Mouse (Mus musculus) regulatory T cell (primary cell): Measurements from ENCODE around the gene Lrrc29.

Experiments
- in situ Hi-C: fragments of 300-600 bp; cut with MboI, MseI; formaldehyde crosslinking; loops from one replicate; pipeline ENCODE4 v1.15.1; 2025; ENCODE audit warnings: high pct_unique_total_duplicates

Lrrc29 gene

DNA sequence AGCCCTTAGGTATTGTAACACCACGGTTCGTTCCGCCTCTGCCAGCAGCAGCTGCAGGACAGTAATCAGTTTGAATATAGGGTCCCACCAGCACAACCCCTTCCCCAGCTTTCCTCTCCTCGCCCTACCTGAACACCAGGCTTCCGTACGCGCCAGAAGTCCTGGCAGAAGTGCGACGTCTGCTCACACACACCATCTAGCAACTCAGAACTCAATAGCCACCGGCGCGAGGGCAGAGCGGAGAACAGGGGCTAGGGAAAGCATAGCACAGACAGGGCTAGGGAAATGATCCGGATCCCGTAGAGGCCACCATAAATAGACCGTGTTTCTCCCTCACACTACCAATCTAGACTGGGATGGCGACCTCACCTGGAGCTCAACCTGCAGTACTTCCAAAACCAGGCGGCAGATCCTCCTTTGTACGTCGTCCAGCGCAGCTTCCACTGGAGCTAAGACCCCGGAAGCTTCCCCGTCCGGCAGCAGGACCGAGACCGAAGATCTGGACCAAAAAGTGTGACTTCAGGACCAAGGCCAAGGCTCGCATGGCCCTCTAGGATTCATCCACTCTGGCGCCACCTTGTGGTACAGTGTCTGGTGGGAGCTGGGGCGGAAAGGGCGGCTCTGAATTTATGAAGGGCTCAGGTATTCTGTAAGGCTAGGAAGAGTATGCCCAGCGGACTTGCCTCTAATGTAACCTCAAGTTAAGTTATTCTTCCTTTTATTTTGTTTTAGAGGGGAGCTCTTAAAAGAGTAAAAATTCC, 35.3 kb downstream of the Lrrc29 start:
- in situ Hi-C loops = no loop called here

DNA sequence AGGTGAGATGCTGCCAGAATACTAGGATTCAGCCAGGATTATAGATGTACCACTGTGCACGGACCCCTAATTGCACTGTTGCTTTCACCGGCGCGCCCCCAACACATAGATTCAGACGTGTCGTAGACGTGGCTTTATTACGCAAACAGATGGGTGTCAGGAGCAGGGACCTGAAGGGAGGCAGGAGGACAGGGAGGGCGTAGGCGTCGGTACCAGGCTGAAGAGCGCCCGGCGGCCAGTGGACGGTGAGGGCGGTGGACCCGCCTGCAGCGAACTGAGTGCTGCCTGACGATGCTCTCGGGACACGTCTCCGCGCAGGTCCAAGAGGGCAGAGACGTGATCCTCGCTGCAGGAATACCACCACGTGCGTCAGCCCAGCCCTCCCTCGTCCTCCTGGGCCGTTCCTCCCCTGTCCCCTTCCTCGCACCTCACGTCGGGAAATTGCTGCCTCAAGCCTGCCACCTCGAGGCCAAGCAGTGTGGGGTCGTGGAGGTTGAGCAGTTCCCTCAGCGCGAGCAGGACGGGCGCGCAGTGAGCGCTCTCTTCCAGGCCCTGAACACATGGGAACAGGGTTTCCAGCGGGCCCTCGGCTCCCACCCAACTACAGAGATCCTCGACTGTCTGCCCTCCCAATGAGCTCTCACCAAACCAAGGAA, 36.1 kb downstream of the Lrrc29 start, which contains the start of gene 4931428F04Rik:
TSS of gene 4931428F04Rik (minus strand) at position 60 of the 656 bp plus-strand sequence.
- in situ Hi-C loops = no loop called here

DNA sequence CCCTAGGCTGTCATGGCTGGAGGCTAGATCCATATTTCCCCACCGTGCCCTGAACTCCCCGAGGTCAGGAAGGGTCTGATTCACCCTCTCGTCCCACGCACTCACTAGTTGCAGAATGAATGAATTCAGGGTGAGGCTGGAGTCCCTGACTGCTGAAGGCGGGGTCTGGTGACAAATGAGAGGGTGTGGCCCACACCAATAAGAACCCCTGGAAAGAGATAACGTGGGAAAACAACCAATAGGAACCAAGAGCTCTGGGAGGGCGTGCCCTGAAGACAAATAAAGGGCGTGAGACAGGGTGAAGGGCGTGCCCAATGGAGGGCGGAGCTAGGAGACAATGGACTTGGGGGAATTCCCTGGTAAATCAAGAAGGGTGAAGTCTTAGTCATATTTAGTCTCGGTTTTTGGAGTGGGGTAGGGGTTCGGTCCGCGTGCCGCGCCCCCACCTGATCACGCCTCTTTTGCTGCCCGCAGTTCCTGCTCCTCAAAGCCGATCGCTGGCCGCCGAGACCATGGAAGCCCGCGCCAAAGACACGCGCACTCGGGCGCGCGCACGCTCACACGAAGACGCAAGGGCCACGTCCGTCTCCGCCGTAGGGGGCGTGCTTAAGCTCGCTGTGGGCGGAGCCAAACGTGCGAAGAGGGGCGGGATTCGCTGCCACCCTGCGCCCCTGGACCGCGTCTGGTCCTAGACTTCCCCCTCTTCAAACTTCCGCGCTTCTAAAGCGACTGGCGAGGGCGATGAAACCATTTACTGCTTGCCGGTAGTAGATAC, 36.9 kb downstream of the Lrrc29 start:
- in situ Hi-C loops = no loop called here

GRCm38 (mm10) chr8:105288231-105288630, 37.8 kb downstream of the Lrrc29 start:
- in situ Hi-C loops = no loop called here

DNA sequence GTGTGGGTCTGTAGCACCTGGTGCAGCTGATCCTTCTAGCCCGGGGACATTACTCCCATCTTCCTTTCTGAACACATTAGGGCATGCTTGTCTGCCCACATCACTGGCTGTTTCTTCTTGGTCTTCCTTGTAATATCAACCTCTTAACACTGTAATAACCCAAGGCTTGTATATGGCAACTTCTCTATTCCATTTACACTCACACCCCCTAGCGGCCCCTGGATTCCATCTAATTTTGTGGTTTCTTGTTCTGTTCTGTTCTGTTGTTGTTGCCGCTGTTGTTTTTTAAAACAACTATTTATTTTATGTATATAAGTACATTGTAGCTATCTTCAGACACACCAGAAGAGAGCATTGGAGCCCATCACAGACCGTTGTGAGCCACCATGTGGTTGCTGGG, 39.2 kb downstream of the Lrrc29 start:
- in situ Hi-C loops = no loop called here

- in situ Hi-C loops = no loop called here
Observed at GRCm38 (mm10) chr8:105285514-105285913, 40.6 kb downstream of the Lrrc29 start.

DNA sequence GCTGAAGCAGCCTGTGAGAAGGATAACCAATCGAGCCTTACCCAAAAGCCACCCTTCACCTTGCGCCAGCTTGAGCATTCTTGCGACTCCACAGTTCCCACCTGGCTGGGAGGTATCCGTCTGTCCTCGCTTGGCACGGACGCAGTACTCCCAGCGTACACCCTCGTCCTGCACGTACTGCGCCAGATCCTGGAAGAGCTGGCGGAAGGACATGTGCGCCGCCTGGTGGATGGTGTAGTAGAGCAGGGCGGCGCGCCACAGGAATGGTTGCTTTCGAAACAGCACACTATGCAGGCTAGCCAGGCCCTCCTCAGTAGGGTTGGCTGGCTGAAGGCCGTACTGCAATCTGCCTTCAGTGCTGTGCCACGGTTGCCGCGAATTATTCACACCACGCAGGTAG, 43.0 kb downstream of the Lrrc29 start:
- in situ Hi-C loops = no loop called here

GRCm38 (mm10) chr8:105282239-105282638, 43.8 kb downstream of the Lrrc29 start:
- in situ Hi-C loops = no loop called here

DNA sequence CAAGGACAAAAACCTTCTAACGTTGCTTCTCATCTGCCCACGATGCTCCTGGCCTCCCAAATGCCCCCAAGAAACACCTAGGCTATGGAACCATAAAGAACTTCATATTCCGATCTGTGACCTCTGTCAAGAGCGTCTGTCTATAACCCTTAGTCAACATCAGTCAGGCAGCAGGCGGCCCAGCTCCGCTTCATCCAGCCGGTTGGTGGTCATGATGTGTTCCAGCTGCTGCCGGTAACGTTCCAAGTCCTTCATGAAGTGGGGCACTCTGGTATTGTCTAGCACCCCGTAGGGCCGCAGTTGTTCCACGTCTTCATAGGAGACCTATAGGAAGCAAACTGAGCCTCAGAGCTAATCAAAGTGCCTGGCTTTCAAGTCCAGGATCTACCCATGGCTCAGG, 44.3 kb downstream of the Lrrc29 start:
- in situ Hi-C loops = no loop called here

DNA sequence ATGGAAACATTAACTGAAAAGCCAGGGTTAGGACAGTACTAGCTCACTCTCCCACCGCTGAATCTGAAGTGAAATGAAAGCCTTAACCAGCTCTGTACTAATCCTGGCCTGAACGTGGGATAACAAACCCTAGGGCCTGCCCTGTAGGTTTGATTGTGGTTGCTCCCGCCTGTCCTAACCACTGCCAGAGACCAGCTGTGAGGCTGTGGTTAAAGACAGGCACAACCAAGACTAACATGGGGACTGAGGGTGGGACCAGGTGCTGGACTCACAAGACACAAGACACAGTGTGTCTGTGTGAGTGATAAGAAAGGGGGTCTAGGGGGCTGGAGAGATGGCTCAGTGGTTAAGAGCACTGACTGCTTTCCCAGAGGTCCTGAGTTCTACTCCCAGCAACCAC, 45.5 kb downstream of the Lrrc29 start:
- in situ Hi-C loops = no loop called here

- in situ Hi-C loops = no loop called here
Observed at GRCm38 (mm10) chr8:105278911-105279334, 47.2 kb downstream of the Lrrc29 start.

GRCm38 (mm10) chr8:105276292-105277120, 49.6 kb downstream of the Lrrc29 start:
- in situ Hi-C loops = no loop called here

DNA sequence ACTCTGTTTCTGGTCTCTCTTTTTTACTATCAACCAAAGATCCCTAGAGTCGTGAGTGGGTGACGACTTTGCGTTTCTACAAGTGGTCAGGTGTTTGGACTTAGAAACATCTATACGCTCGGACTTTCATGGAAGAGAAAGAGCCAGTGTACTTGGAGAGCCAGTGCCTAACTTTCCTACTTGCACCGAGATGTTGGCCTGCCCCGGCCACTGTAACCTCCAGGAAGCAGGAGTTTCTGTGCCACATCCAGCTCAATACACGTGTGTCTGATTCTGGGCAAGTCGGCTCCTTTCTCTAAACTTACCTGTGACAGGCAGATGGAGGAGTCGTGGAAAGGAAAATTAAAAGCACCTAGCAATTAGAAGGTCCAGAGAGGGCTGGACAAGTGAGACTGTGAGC, 50.2 kb downstream of the Lrrc29 start, which contains the start of gene Nol3:
TSS of gene Nol3 (plus strand) at position 301 of the 400 bp plus-strand sequence.
- in situ Hi-C loops = no loop called here

DNA sequence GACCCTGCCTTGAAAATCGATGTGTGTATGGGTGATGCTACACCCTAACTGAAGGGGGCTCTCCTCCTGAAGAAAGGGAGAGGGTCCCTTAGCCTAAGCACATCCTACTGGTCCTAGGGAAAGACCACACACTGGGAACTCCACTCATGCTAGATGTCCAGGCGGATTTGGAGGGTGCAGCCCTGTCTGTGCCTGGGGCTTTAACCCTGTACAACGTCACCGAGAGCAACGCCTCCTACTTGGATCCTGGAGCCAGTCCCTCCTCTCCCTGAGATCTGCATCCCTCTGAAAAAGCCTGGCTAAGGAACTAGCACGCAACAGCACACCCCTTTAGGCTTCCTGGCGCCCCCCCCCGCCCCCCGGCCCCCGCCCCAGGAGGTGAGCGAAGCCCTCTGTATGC, 50.7 kb downstream of the Lrrc29 start:
- in situ Hi-C loops = no loop called here

DNA sequence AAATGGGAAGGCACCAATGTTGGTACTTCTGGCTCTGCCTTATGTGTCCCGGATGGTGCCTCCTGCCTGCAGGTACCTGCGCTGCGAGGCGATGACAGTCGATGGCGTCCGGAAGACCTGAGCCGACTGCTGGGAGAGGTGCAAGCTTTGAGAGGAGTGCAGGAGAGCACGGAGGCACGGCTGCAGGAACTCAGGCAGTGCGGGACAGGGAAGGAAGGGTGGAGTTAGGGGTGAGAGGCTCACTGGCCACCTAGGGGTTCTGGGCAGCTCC, 55.2 kb downstream of the Lrrc29 start:
- in situ Hi-C loops = loop anchor here (25.0 kb wide), 1 partner anchor 634 kb away; the partner anchor contains the start of genes Ciao2b and Rrad

DNA sequence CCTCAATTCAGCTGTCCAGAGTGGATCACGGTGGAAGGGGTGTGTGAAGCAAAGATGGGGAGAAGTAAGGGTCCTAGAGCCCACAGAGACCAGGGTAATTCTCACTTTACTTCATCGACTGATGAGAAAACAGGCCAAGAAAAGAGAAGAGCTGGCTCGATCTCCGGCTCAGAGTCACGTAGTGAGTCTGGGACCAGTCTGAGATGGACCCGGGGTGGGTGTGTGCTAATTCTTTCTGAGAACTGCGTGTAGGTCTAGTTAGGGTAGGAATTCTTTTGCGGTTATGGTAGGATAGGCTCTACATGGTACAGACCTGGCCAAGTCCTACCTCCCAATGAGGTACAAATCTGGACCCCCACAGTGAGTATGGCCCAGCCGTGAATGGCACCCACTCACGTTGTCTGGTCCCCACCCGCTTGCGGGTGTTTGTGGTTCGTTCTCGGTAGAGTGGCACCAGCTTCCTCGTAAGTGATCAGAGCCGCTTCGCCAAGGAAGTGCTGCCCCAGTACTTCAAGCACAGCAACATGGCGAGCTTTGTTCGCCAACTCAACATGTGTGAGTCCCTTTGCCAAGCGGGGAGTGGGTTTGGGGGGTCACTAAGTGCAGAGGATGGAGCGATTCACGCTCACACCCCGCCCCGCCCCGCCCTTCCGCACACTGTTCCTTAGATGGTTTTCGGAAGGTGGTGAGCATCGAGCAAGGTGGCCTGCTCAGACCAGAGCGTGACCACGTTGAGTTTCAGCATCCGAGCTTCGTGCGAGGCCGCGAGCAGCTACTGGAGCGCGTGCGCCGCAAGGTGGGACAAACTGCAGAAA, 55.8 kb downstream of the Lrrc29 start:
- in situ Hi-C loops = loop anchor here (25.0 kb wide), 1 partner anchor 633 kb away; the partner anchor contains the start of genes Ciao2b and Rrad

GRCm38 (mm10) chr8:105269461-105269947, 56.6 kb downstream of the Lrrc29 start, which contains the start of gene Hsf4:
Gene Hsf4, plus strand, starts transcription at chr8:105269801.
- in situ Hi-C loops = loop anchor here (25.0 kb wide), 1 partner anchor 632 kb away; the partner anchor contains the start of genes Ciao2b and Rrad

DNA sequence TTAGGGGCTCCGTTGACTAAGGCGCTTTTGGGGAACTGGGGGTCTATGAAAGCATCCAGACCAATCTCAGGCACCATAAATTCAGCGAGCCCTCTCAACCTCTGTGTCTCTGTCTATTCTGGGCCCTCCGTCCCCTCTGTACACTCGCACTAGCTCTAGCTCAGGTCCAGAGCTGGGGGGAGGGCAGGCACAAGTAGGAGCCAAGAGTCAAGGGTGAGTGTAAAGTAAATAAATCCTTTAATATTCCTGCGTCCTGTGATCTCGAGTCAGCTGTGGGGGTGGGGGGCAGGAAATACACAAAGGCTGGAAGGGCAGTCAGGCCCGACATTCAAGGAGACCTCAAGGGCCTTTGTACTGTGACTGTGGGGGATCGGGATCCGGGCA, 57.0 kb downstream of the Lrrc29 start:
- in situ Hi-C loops = loop anchor here (25.0 kb wide), 1 partner anchor 632 kb away; the partner anchor contains the start of genes Ciao2b and Rrad

- in situ Hi-C loops = loop anchor here (25.0 kb wide), 1 partner anchor 631 kb away; the partner anchor contains the start of genes Ciao2b and Rrad
Observed at GRCm38 (mm10) chr8:105268342-105269074, 57.6 kb downstream of the Lrrc29 start.
